Mouse (Mus musculus) hematopoietic stem cell, adult 5-6 weeks (primary cell): ENCODE results near the gene I0C0044D17Rik. TPM values are rescaled to one million over a fixed set of nuclear protein-coding genes. Genes with fewer than 3 reads are reported as not detected.

ENCODE experiments used
- ATAC-seq, 2 experiments: fragments of 125-278 bp in 1 of 2; replicated peaks in 1 of 2; 2 replicates each; pipeline ENCODE4 v1.8.0; 2016 to 2017; ENCODE audit warnings: inconsistent platforms in 2 of 2, mild to moderate bottlenecking in 2 of 2, moderate number of reproducible peaks in 2 of 2, low read depth in 1 of 2, moderate TSS enrichment in 1 of 2; ENCODE audit not compliant: low FRiP score in 2 of 2, poor library complexity in 2 of 2, severe bottlenecking in 2 of 2, insufficient read depth in 1 of 2, low TSS enrichment in 1 of 2
- total RNA-seq: library from RNA; stranded (forward); fragments of 172-1452, 232-1000 nt; gene quantifications from 2 replicates; pipeline ENCODE4 v1.2.3, GENCODE M21; 2017

Gene I0C0044D17Rik
- total RNA-seq, 1 experiment from 2014 or later: not detected

DNA sequence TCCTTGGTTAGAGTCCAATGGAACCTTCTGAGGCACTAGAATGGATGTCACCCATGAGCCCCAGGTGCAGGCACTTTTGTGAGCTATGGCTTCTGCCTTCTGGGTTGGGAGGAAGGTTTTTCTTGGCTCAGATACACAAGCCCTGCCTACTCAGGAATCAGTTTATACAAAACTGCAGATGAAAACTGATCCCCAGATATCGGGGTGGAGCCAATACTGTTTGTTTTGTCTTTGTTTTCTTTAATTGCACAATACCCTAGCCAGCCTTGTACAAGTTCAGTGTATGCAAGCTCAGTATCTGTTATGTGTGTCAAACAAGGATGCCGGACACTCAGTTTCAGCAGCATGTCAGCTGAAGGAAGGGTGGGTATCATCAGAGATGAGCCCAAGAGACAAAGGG lies 28.4 kb downstream of the I0C0044D17Rik start:
- no peak for ATAC-seq

DNA sequence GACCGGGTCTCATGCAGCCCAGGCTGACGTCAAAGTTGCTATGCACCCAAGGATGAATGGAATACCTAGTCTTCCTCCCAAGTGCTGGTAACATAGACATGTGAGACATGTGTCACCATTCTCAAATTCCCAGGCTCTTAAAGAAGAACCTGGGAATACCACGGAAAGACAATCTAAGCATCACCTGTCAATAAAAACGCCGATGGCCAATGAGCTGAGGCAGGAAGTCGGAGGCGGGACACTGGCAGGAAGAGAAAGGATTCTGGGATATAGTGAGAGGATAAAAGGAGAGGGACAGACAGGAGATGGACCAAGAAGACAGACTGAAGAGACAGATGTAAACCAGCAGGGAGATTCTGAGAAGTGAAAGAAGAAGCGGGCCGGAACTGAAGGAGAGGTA lies 30.2 kb downstream of the I0C0044D17Rik start:
- no peak for ATAC-seq

DNA sequence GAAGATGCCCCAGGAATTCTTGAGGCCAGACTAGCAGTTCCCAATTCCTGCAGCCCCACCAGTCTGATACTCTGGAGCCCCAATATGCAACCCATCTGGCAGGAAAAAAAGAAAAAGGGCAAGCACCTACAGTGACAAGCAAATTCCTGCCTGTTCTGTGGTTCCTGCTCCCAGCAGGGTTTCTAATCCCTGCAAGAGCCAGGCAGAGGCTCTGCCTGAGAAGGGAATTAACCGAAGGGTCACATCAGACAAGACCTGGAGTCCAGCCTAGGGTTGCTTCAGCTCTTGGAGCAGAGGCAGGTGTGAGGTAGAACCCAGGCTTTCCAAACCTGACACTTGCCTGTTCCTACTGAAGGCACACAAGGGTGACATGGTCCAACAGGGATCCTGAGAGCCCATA lies 32.9 kb downstream of the I0C0044D17Rik start:
- ATAC-seq: no peak

DNA sequence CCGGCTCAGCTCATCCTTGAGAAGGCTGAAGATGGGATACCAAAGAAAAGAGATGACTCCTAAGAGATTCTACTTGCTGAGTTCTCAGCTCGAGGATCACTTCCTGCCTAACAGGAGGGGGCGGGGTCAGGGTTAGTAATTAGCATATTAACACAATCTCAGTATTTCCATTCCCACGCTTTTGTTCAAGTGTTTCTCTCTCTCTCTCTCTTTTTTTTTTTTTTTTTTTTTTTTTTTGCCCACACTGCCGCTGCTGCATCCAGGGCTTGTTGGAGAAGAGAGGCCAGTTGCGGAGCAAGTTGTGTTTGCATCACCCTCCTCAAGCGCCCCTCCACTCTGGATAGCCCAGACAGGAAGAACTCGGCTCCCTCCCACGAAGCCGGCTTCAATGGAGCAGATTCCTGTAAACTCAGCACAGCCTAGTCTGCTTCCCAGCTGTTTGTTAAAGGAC lies 33.8 kb downstream of the I0C0044D17Rik start:
- peak; percentile 17 to 22; a peak in 1 of 4 replicates for ATAC-seq

DNA sequence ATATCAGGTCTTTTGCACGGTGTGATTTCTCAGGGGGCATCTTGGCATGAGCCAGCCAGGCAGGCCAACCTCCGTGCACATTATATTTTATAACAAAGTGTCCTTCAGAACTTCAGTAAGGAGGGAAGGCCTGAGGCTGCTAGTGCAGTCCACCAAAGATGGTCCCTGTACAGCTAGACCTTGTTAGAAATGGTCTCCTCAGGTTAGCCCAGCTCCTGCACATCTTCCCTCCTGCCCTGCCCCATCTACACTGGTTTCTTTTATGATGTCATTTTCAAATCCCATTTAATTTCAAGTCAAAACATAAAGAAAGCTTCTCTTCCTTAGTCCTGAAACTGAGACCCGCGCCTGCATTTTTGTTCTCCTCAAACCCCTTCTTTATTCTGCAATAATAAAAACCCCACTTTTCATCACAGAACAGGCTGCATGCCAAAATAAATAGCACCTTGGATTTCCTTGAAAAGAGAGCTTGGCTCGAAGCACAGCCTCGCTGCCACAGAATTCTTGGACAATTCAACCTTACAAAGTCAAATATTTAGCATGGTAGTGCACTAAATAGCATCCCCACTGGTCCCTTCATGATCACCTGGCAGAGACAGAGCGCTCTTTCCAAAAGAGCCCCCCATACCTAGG lies 34.4 kb downstream of the I0C0044D17Rik start:
- no peak for ATAC-seq

DNA sequence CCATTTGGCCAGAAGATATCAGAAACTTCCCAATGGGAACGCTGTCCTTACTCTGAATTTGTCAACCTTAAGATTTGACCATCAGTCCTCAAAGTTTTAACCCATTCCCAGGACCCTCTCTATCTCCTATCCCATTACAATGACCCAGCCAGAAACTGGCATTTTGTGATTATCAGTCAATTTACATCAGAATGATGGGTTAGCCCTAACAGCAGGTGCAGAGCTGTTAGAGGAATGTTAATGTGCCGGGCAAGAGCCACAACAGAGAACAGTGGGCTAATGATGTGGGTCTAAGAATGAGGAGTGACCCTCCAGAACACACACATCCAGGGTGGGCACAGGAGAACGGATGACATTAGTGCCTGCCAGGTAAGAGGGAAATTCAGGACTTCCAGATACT lies 37.4 kb downstream of the I0C0044D17Rik start:
- ATAC-seq: no peak

DNA sequence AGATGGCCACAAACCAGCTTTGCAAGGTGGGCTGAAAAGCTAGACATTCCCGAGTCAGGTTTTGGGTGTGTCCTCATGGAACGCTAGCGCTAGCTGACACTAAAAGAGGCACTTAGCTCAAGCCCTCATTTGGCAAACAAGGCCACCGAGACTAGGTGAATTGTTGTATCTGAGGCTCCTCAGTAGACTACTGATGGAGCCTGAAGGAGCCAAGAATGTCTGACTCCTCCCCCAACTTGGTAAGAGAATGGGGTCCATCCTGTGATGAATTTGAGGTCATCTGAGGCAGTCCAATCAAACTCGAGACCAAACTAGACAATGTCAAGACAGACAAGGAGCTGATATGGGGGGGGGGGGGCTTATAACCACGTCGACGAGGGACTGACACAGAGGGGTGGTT lies 37.8 kb downstream of the I0C0044D17Rik start:
- no peak for ATAC-seq

DNA sequence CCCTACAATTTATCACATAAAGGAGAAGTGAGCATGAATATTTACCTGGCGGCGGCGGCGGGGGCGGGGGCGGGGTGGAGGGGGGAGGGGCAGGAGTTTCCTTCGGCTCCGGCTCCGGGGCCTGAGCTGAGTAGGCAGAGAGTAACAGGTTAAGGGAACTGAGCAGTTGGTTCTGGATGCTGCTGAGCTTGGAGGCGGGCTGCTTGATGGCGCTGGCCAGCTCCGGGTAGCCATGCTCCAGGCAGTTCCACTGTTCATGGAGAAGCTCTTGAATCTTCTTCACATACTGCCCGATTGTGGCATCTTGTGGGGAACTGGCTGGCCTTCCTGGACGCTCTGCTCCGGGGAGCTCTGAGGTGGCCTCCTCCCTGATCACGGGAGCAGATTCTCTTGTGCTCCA lies 45.4 kb downstream of the I0C0044D17Rik start:
- ATAC-seq: no peak

DNA sequence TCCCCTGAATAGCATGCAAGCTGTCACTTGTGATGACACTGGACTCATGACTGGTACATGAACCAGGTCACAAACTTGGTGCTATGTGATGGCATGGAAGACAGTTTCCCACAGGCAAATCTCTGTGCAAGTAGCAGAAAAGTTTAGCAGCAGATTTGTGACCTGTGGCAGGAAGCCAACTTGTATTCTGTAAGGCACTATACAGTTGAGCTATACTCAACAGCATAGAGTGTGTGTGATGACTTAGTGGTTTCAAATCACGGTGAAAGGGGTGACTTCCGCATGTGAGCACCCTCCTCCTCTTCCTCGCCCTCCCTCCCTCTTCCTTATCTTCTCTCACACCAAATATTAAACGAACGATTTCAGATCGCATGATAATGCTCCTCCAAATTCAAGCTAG lies 46.2 kb downstream of the I0C0044D17Rik start:
- ATAC-seq: no peak

DNA sequence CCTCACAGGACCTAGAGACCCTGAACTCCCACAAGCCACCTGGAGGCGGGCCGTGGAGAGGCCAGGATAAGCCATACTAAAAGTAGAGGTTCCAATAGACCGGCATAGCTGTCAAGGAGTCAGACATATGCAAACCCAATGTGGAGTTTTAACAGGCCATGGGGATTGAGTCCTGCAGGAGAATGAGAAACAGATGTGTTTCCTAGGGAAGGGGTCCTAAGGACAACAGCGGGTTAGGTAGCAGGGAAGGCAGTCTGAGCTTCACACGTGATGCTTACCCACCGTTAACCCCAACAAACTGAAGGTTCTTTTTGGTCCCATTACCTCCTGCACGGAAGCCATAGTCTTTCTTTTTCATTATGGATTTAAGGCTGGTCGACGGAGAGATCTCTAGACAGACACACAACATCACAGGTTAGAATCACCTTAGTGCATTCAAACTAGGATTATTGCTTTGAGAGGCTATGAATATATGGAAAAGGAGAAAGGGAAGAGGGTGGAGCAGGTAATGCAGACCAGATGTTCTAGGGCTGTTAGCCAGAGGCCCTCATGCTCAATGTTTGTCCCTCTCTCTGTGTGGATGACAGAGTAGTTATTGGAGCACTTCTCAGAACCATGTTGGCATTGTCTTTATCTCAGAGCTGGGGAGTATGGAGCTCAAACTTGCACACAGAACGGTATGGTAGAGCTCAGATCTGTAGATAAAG lies 46.8 kb downstream of the I0C0044D17Rik start:
- ATAC-seq: no peak

DNA sequence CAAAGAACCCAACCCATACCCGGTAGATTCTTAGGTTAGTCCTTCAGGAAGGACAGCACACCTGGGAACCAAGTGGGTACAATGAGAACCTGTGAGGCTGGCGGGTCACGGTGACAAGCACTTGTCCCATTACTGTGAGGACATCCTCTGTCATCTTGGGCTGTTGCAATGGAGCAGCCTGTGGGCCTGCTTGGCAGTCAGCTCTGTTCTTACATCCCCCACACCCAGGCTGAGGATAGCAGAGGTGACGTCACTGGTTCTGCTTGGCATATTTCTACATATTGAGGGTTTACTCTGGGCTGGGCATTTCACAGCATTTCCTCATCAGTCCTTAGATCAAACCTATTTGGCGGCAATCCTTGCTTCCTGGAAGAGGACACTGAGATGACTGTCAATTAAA lies 49.9 kb downstream of the I0C0044D17Rik start:
- no peak for ATAC-seq

Other genes starting within 250 kb of the I0C0044D17Rik start
- gene L1td1, start 97.1 kb downstream of the I0C0044D17Rik start, total RNA-seq: 0.44 TPM in 1 of 2 replicates, not detected in the other
- not detected in 2 replicates for gene Kank4, start 6.3 kb downstream of the I0C0044D17Rik start, total RNA-seq
- gene Usp1, start 100.0 kb upstream of the I0C0044D17Rik start, total RNA-seq: 141 and 149 TPM in 2 replicates
- gene Angptl3, start 207.1 kb upstream of the I0C0044D17Rik start, total RNA-seq: 1.1 and 2.1 TPM in 2 replicates